Mouse (Mus musculus) heart, embryonic 16.5 days (tissue): ENCODE measurements at regions not wholly inside any gene's neighbourhood (a gene's known extent, or its start where the extent isn't known, plus 50 kb on each side); places are given as distances from the start of the nearest gene placed in this dataset.

Experiments
- ATAC-seq: fragments of 200-750 bp; cut with Nextera tagmentation; replicated peaks from 2 replicates; pipeline ENCODE4 v1.8.0; 2017; ENCODE audit warnings: moderate number of reproducible peaks; ENCODE audit not compliant: insufficient read depth, low FRiP score; ENCODE audit errors: extremely low read depth
- H3K27ac ChIP-seq: fragments of 300-500 bp; sonication (generic); 2 replicates; pipeline ENCODE4 v1.5.1; 2014; ENCODE audit warnings: mild to moderate bottlenecking, low read length, control low read depth, moderate library complexity
- H3K27me3 ChIP-seq: fragments of 300-500 bp; sonication (generic); 2 replicates; pipeline ENCODE4 v1.6.1; 2014; ENCODE audit warnings: low read length, mixed read lengths; ENCODE audit not compliant: control insufficient read depth, insufficient read depth
- H3K36me3 ChIP-seq: fragments of 300-500 bp; sonication (generic); 2 replicates; pipeline ENCODE4 v1.6.1; 2014; ENCODE audit not compliant: control insufficient read depth, insufficient read depth
- H3K4me1 ChIP-seq: fragments of 300-500 bp; sonication (generic); 2 replicates; pipeline ENCODE4 v1.6.1; 2014; ENCODE audit warnings: low read length, mixed read lengths; ENCODE audit not compliant: control insufficient read depth, insufficient read depth
- H3K4me2 ChIP-seq: fragments of 300-500 bp; sonication (generic); 2 replicates; pipeline ENCODE4 v1.6.1; 2014; ENCODE audit warnings: low read depth, mild to moderate bottlenecking, control low read depth, low read length
- H3K4me3 ChIP-seq: fragments of 300-500 bp; sonication (generic); 2 replicates; pipeline ENCODE4 v1.5.1; 2014; ENCODE audit warnings: mild to moderate bottlenecking, control low read depth, low read length
- H3K9ac ChIP-seq: fragments of 300-500 bp; sonication (generic); 2 replicates; pipeline ENCODE4 v1.6.1; 2014; ENCODE audit warnings: low read length, control low read depth
- H3K9me3 ChIP-seq: fragments of 300-500 bp; sonication (generic); replicated peaks from 2 replicates; pipeline ENCODE4 v1.6.1; 2016; ENCODE audit warnings: low read length; ENCODE audit not compliant: control insufficient read depth
- WGBS: fragments of 180-500 bp; shearing (Covaris S2); extraction: QIAGEN DNeasy Blood & Tissue Kit; methylation state at CpG from one replicate; pipeline ENCODE4 v1.1.7; 2014; 5-methylcytosine and 5-hydroxymethylcytosine counted together

- Histone ChIP-seq H3K9me3 (no peaks in the 10 kb centered on the region), H3K36me3 (no peaks in the 10 kb centered on the region), H3K27ac (no peak overlapping the region), H3K4me2 (no peak overlapping the region), H3K27me3 (no peaks in the 10 kb centered on the region), H3K4me3 (no peak overlapping the region), H3K9ac (no peak overlapping the region), H3K4me1 (peaks cover 15% of the 10 kb centered on the region)
- 69% methylated on average over 16 of the region's 16 CpGs for WGBS
- ATAC-seq: no peak
Observed at GRCm38 (mm10) chr4:9026841-9027240, 788.0 kb upstream of the Car8 start.

- Histone ChIP-seq H3K4me2 (no peak overlapping the region), H3K27ac (no peak overlapping the region), H3K4me3 (no peak overlapping the region), H3K9me3 (no peaks in the 10 kb centered on the region), H3K9ac (no peak overlapping the region), H3K27me3 (no peaks in the 10 kb centered on the region), H3K36me3 (no peaks in the 10 kb centered on the region), H3K4me1 (peaks cover 15% of the 10 kb centered on the region)
- WGBS: 72% methylated on average over 8 of the region's 8 CpGs
- ATAC-seq: no peak
Observed at GRCm38 (mm10) chr4:9025821-9026470, 787.1 kb upstream of the Car8 start.

- H3K36me3 ChIP-seq: no peaks in the 10 kb centered on the region
- 70% methylated on average over 6 of the region's 6 CpGs for WGBS
- H3K9me3 ChIP-seq: no peaks in the 10 kb centered on the region
Observed at GRCm38 (mm10) chr4:9024216-9024925, 785.5 kb upstream of the Car8 start.

GRCm38 (mm10) chr4:9019241-9020110 is 780.6 kb upstream of the Car8 start:
- Histone ChIP-seq H3K4me2 (no peak overlapping the region), H3K9ac (no peak overlapping the region), H3K27me3 (no peaks in the 10 kb centered on the region), H3K27ac (no peak overlapping the region), H3K4me3 (no peak overlapping the region), H3K4me1 (peaks cover 13% of the 10 kb centered on the region), H3K36me3 (no peaks in the 10 kb centered on the region), H3K9me3 (no peaks in the 10 kb centered on the region)
- 80% methylated on average over 22 of the region's 22 CpGs for WGBS
- no peak for ATAC-seq

More at GRCm38 (mm10) chr4:9024216-9024925, 785.5 kb upstream of the Car8 start:
- no peak overlapping the region for H3K27ac ChIP-seq
- no peak overlapping the region for H3K4me3 ChIP-seq
- H3K4me1 ChIP-seq: peaks cover 15% of the 10 kb centered on the region
- H3K4me2 ChIP-seq: no peak overlapping the region
- no peaks in the 10 kb centered on the region for H3K27me3 ChIP-seq
- H3K9ac ChIP-seq: no peak overlapping the region
- no peak for ATAC-seq

- 91% methylated on average over 2 of the region's 2 CpGs for WGBS
- H3K4me1 ChIP-seq: peaks cover 13% of the 10 kb centered on the region
- H3K9me3 ChIP-seq: no peaks in the 10 kb centered on the region
- no peak overlapping the region for H3K4me2 ChIP-seq
- no peak overlapping the region for H3K27ac ChIP-seq
- H3K27me3 ChIP-seq: no peaks in the 10 kb centered on the region
- H3K4me3 ChIP-seq: no peak overlapping the region
- H3K9ac ChIP-seq: no peak overlapping the region
- ATAC-seq: no peak
- H3K36me3 ChIP-seq: no peaks in the 10 kb centered on the region
Observed at GRCm38 (mm10) chr4:9018236-9018635, 779.4 kb upstream of the Car8 start.

GRCm38 (mm10) chr4:9016504-9017040 is 777.7 kb upstream of the Car8 start:
- ATAC-seq: no peak
- no peak overlapping the region for H3K9ac ChIP-seq

GRCm38 (mm10) chr4:9015528-9016503 is 777.0 kb upstream of the Car8 start:
- H3K9ac ChIP-seq: peak overlapping the region; percentile 53; the same call in 1 of the 2 replicates
- no peaks in the 10 kb centered on the region for H3K9me3 ChIP-seq
- no peaks in the 10 kb centered on the region for H3K36me3 ChIP-seq
- no peak overlapping the region for H3K4me3 ChIP-seq
- 15% methylated on average over 14 of the region's 14 CpGs for WGBS
- H3K4me2 ChIP-seq: peak overlapping the region; percentile 16; the same call in 1 of the 2 replicates
- peak overlapping the region; percentile 67 for H3K27ac ChIP-seq
- peak; percentile 70 for ATAC-seq
- no peaks in the 10 kb centered on the region for H3K27me3 ChIP-seq
- peaks cover 24% of the 10 kb centered on the region for H3K4me1 ChIP-seq

More at GRCm38 (mm10) chr4:9016504-9017040, 777.7 kb upstream of the Car8 start:
- Histone ChIP-seq H3K4me3 (no peak overlapping the region), H3K9me3 (no peaks in the 10 kb centered on the region), H3K4me1 (peaks cover 18% of the 10 kb centered on the region), H3K27ac (peak overlapping the region; percentile 67; the same call in 1 of the 2 replicates), H3K27me3 (no peaks in the 10 kb centered on the region), H3K4me2 (no peak overlapping the region), H3K36me3 (no peaks in the 10 kb centered on the region)
- 53% methylated on average over 9 of the region's 9 CpGs for WGBS

- no peak overlapping the region for H3K4me2 ChIP-seq
- H3K4me1 ChIP-seq: peaks cover 31% of the 10 kb centered on the region
- peak overlapping the region; percentile 53; the same call in 1 of the 2 replicates for H3K9ac ChIP-seq
- H3K27ac ChIP-seq: peak overlapping the region; percentile 67
- H3K9me3 ChIP-seq: no peaks in the 10 kb centered on the region
- WGBS: 77% methylated on average over 4 of the region's 4 CpGs
- H3K36me3 ChIP-seq: no peaks in the 10 kb centered on the region
- no peak for ATAC-seq
- H3K4me3 ChIP-seq: no peak overlapping the region
- no peaks in the 10 kb centered on the region for H3K27me3 ChIP-seq
Observed at GRCm38 (mm10) chr4:9014986-9015385, 776.1 kb upstream of the Car8 start.
